Mouse (Mus musculus) cerebral cortex, adult 2 months (tissue): ENCODE data around the gene Scpep1.

Experiments
- WGBS: fragments of 180-500 bp; shearing (Covaris S2); methylation state at CpG from one replicate; pipeline ENCODE4 v1.1.7; 2018; 5-methylcytosine and 5-hydroxymethylcytosine counted together

Gene Scpep1

GRCm38 (mm10) chr11:88955217-88955969, at the start of gene Scpep1:
TSS of gene Scpep1 (minus strand) at chr11:88955465.
- WGBS = 3% methylated on average over 34 of the region's 34 CpGs

GRCm38 (mm10) chr11:89003726-89004125, 48.5 kb upstream of the Scpep1 start:
- 70% methylated on average over 4 of the region's 4 CpGs for WGBS

GRCm38 (mm10) chr11:89003078-89003477, 47.8 kb upstream of the Scpep1 start:
- 65% methylated on average over 6 of the region's 6 CpGs for WGBS

- WGBS = 49% methylated on average over 5 of the region's 5 CpGs
Observed at GRCm38 (mm10) chr11:89002621-89003020, 47.4 kb upstream of the Scpep1 start.

GRCm38 (mm10) chr11:89002068-89002467, 46.8 kb upstream of the Scpep1 start:
- WGBS = 83% methylated on average over 5 of the region's 5 CpGs

- 86% methylated on average over 7 of the region's 7 CpGs for WGBS
Observed at GRCm38 (mm10) chr11:89001569-89001968, 46.3 kb upstream of the Scpep1 start.

GRCm38 (mm10) chr11:88999723-89000526, 44.7 kb upstream of the Scpep1 start:
- WGBS = 44% methylated on average over 33 of the region's 33 CpGs

- WGBS = 6% methylated on average over 48 of the region's 48 CpGs
Observed at GRCm38 (mm10) chr11:88998974-88999722, 43.9 kb upstream of the Scpep1 start, which contains the start of gene Trim25. TSS of gene Trim25 (plus strand) at chr11:88999376.

GRCm38 (mm10) chr11:88998406-88998805, 43.1 kb upstream of the Scpep1 start:
- WGBS = 44% methylated on average over 3 of the region's 3 CpGs

- 81% methylated on average over 5 of the region's 5 CpGs for WGBS
Observed at GRCm38 (mm10) chr11:88997343-88997742, 42.1 kb upstream of the Scpep1 start.

GRCm38 (mm10) chr11:88996427-88996826, 41.2 kb upstream of the Scpep1 start:
- 56% methylated on average over 7 of the region's 7 CpGs for WGBS

GRCm38 (mm10) chr11:88995616-88996015, 40.4 kb upstream of the Scpep1 start:
- WGBS = 85% methylated on average over 2 of the region's 2 CpGs

GRCm38 (mm10) chr11:88994492-88994891, 39.2 kb upstream of the Scpep1 start:
- WGBS = 86% methylated on average over 7 of the region's 7 CpGs

GRCm38 (mm10) chr11:88993625-88994024, 38.4 kb upstream of the Scpep1 start:
- WGBS = 34% methylated on average over 5 of the region's 5 CpGs

- WGBS = 44% methylated on average over 7 of the region's 7 CpGs
Observed at GRCm38 (mm10) chr11:88993186-88993585, 37.9 kb upstream of the Scpep1 start.

- WGBS = 76% methylated on average over 5 of the region's 5 CpGs
Observed at GRCm38 (mm10) chr11:88989530-88989929, 34.3 kb upstream of the Scpep1 start.

GRCm38 (mm10) chr11:88988956-88989355, 33.7 kb upstream of the Scpep1 start:
- WGBS = 77% methylated on average over 5 of the region's 5 CpGs

GRCm38 (mm10) chr11:88986616-88987015, 31.4 kb upstream of the Scpep1 start:
- 77% methylated on average over 10 of the region's 10 CpGs for WGBS

- 87% methylated on average over 8 of the region's 8 CpGs for WGBS
Observed at GRCm38 (mm10) chr11:88981337-88981736, 26.1 kb upstream of the Scpep1 start.

- WGBS = 93% methylated on average over 5 of the region's 5 CpGs
Observed at GRCm38 (mm10) chr11:88977188-88977587, 21.9 kb upstream of the Scpep1 start.

GRCm38 (mm10) chr11:88976320-88976719, 21.1 kb upstream of the Scpep1 start:
- WGBS = 99% methylated on average over 2 of the region's 2 CpGs
